Mouse (Mus musculus): ENCODE results near the gene Pkib. TPM values are rescaled to one million over a fixed set of nuclear protein-coding genes. Genes with fewer than 3 reads are reported as not detected.

Pkib gene
- total and polyA plus RNA-seq, 3 experiments = not detected

DNA sequence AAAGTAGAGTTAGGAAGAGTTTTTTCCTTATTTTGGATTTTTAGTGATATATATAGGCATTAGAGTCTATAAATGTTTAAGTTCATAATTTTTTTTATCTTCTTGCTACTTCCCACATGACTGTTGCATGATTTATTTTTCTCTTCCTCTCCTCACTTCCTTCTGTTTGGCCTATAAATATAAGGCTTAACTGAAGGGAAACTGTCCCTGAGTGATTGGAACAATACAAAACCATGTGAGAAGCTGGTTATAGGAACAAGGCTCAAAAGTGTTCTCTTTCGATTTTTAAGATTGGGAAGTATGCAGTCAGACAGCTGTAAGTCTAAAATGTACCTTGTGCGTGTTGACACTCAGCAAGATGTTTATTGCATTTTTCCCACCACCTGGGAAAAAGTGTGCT is 58.4 kb downstream of the Pkib start:
- no peak overlapping the region for H3K4me3 ChIP-seq (ENCODE audit: control insufficient read depth in 1 of 2, insufficient read depth in 1 of 2, low read depth in 2 of 2, low read length in 2 of 2)
- no peaks in the 10 kb centered on the region for H3K4me1 ChIP-seq (ENCODE audit: control insufficient read depth in 1 of 2, insufficient read depth in 2 of 2, low read length in 2 of 2)
- no peak for DNase-seq (ENCODE audit: low read depth, low spot score)
- no peaks in the 10 kb centered on the region for H3K79me2 ChIP-seq (ENCODE audit: control insufficient read depth, insufficient read depth, low read length, poor library complexity)
- no peaks in the 10 kb centered on the region for H3K9me3 ChIP-seq (replicated peaks; ENCODE audit: insufficient read depth, low read length)
- no peak for TF ChIP-seq ZNF384 (IDR thresholded peaks at IDR 0.05; ENCODE audit: low read depth, low read length)
- no peak for TF ChIP-seq ZC3H11A (IDR thresholded peaks at IDR 0.05; ENCODE audit: low read depth, low read length)
- TF ChIP-seq MXI1 (IDR thresholded peaks at IDR 0.05; ENCODE audit: low read depth, low read length) = no peak
- no peak for TF ChIP-seq USF2 (IDR thresholded peaks at IDR 0.05; ENCODE audit: borderline replicate concordance in 1 of 2, insufficient read depth in 1 of 2, low read depth in 1 of 2, low read length in 2 of 2)
- TF ChIP-seq CHD2 (IDR thresholded peaks at IDR 0.05; ENCODE audit: low read length) = no peak
- no peak for TF ChIP-seq RCOR1 (IDR thresholded peaks at IDR 0.05; ENCODE audit: low read depth, low read length)
- TF ChIP-seq HCFC1 (IDR thresholded peaks at IDR 0.05; ENCODE audit: low read depth, low read length) = no peak
- TF ChIP-seq ETS1 (IDR thresholded peaks at IDR 0.05; ENCODE audit: low read depth, low read length) = no peak
- TF ChIP-seq TCF12 (IDR thresholded peaks at IDR 0.05; ENCODE audit: low read depth, low read length) = no peak
- TF ChIP-seq KAT2A (conservative IDR thresholded peaks at IDR 0.05; ENCODE audit: low read depth, low read length) = no peak
- TF ChIP-seq CHD1 (IDR thresholded peaks at IDR 0.05; ENCODE audit: low read depth, low read length) = no peak
- no peak for TF ChIP-seq MYC (IDR thresholded peaks at IDR 0.05; ENCODE audit: low read depth, low read length)
- TF ChIP-seq ZKSCAN1 (IDR thresholded peaks at IDR 0.05; ENCODE audit: low read depth, low read length) = no peak
- no peak for TF ChIP-seq RAD21 (IDR thresholded peaks at IDR 0.05; ENCODE audit: low read depth, low read length)
- TF ChIP-seq TAL1 (IDR thresholded peaks at IDR 0.05; ENCODE audit: low read length) = no peak
- H3K27me3 ChIP-seq (ENCODE audit: control insufficient read depth in 1 of 2, insufficient read depth in 2 of 2, low read length in 2 of 2) = no peaks in the 10 kb centered on the region
- H3K36me3 ChIP-seq (ENCODE audit: control insufficient read depth in 1 of 2, insufficient read depth in 2 of 2, low read length in 2 of 2) = no peaks in the 10 kb centered on the region
- H3K9ac ChIP-seq (ENCODE audit: control insufficient read depth, low read depth, low read length, poor library complexity, severe bottlenecking) = no peak overlapping the region
- H3K27ac ChIP-seq (ENCODE audit: control insufficient read depth, low read depth, low read length) = no peak overlapping the region

- DNase-seq (ENCODE audit: low read depth, low spot score) = no peak
- no peaks in the 10 kb centered on the region for H3K79me2 ChIP-seq (ENCODE audit: control insufficient read depth, insufficient read depth, low read length, poor library complexity)
- no peaks in the 10 kb centered on the region for H3K36me3 ChIP-seq (ENCODE audit: control insufficient read depth in 1 of 2, insufficient read depth in 2 of 2, low read length in 2 of 2)
- no peak overlapping the region for H3K4me3 ChIP-seq (ENCODE audit: control insufficient read depth in 1 of 2, insufficient read depth in 1 of 2, low read depth in 2 of 2, low read length in 2 of 2)
- no peak overlapping the region for H3K27ac ChIP-seq (ENCODE audit: control insufficient read depth, low read depth, low read length)
- no peaks in the 10 kb centered on the region for H3K27me3 ChIP-seq (ENCODE audit: control insufficient read depth in 1 of 2, insufficient read depth in 2 of 2, low read length in 2 of 2)
- H3K9me3 ChIP-seq (replicated peaks; ENCODE audit: insufficient read depth, low read length) = no peaks in the 10 kb centered on the region
- TF ChIP-seq HCFC1 (IDR thresholded peaks at IDR 0.05; ENCODE audit: low read depth, low read length) (no peak), MAFK (IDR thresholded peaks at IDR 0.05; ENCODE audit: borderline replicate concordance, low read depth, low read length) (no peak), KAT2A (conservative IDR thresholded peaks at IDR 0.05; ENCODE audit: low read depth, low read length) (no peak), MAZ (IDR thresholded peaks at IDR 0.05; ENCODE audit: low read depth, low read length) (no peak), ZKSCAN1 (IDR thresholded peaks at IDR 0.05; ENCODE audit: low read depth, low read length) (no peak), ZMIZ1 (IDR thresholded peaks at IDR 0.05; ENCODE audit: low read depth, low read length) (no peak), JUND (IDR thresholded peaks at IDR 0.05; ENCODE audit: low read depth, low read length) (no peak), TAL1 (IDR thresholded peaks at IDR 0.05; ENCODE audit: low read length) (no peak), MAX (IDR thresholded peaks at IDR 0.05; ENCODE audit: low read length) (no peak)
- no peaks in the 10 kb centered on the region for H3K4me1 ChIP-seq (ENCODE audit: control insufficient read depth in 1 of 2, insufficient read depth in 2 of 2, low read length in 2 of 2)
- H3K9ac ChIP-seq (ENCODE audit: control insufficient read depth, low read depth, low read length, poor library complexity, severe bottlenecking) = no peak overlapping the region
These were observed 70.5 kb downstream of the Pkib start for GRCm38 (mm10) chr10:57702246-57702645.

All from MEL (cell line).